Mouse (Mus musculus): ENCODE results near the gene Epb41. TPM values are rescaled to one million over a fixed set of nuclear protein-coding genes. Genes with fewer than 3 reads are reported as not detected.

Epb41 gene
- total RNA-seq, 2 experiments from 2014 or later = 26.2 to 28.4 TPM

DNA sequence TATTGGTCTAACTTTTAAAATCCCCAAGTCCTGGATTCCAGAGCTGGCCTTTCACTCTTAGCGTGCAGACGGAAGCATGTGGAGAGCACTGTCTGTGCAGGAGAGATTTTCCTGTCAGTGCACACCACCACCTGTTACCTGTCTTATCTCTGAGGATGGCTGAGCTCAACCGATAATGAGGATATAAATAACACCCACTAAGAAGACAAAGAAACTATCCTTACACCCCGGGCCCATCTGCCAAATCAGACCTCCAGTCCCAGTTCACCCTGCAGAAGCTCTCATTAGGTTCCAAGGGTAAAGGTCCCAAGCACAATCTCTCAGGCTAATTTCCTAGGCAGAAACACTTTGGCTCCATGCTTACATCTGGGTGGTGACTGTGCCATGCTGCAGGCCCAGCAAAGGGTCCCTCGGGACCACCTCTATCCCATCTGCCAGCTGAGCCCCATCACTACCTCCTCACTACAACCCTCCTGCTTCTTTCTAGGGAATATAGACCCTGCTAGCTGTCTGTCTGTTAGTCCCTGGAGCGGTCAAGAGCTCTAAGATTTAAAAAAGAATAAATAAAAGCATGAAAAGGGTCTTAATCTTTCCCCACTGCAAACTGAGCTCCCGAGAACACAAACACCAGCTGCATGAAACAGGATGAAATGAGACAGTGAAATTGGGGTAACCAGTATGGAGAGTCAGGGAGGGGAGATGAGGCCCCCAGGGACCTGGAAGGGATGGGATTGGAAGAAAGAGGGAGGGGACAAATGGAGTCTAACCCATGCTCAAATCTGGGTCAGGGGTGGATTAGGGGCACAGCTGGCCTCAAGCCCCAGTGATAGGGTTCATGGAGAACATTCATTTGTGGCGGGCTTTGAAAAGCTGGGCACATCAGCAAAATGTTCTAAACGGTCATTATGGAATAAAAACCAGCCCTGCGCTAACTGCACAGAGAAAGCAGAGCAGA is 23.5 kb downstream of the Epb41 start:
- intact Hi-C loops (cut with DNase I) = no loop called here
- no peak for DNase-seq (ENCODE audit: low spot score in 2 of 2)

- no peak for DNase-seq (ENCODE audit: low spot score in 2 of 2)
- intact Hi-C loops (cut with DNase I) = no loop called here
These were observed 25.4 kb downstream of the Epb41 start for GRCm38 (mm10) chr4:132049549-132050200.

DNA sequence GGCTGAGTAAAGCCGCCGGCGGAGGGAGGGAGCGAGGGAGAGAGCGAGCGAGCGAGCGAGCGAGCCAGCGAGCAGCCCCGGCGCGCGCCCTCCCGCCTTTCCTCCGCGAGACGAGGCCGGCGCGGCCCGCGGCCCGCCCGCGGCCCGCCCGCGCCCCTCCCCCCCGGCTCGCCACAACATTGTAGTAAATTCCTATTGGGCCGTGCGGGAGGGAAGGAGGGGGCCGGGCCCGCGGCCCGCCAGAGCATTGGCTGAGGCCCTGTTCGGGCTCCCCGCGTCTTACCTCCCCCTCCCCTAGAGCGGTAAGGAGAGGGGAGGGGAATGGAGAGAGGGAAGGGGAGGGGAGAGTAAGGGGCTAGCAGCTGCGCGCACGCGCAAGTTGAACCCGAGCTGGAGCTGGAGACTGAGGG is 26.1 kb downstream of the Epb41 start:
- DNase-seq (ENCODE audit: low spot score in 2 of 2) = peak; percentile 89 to 93
- intact Hi-C loops (cut with DNase I) = no loop called here

DNA sequence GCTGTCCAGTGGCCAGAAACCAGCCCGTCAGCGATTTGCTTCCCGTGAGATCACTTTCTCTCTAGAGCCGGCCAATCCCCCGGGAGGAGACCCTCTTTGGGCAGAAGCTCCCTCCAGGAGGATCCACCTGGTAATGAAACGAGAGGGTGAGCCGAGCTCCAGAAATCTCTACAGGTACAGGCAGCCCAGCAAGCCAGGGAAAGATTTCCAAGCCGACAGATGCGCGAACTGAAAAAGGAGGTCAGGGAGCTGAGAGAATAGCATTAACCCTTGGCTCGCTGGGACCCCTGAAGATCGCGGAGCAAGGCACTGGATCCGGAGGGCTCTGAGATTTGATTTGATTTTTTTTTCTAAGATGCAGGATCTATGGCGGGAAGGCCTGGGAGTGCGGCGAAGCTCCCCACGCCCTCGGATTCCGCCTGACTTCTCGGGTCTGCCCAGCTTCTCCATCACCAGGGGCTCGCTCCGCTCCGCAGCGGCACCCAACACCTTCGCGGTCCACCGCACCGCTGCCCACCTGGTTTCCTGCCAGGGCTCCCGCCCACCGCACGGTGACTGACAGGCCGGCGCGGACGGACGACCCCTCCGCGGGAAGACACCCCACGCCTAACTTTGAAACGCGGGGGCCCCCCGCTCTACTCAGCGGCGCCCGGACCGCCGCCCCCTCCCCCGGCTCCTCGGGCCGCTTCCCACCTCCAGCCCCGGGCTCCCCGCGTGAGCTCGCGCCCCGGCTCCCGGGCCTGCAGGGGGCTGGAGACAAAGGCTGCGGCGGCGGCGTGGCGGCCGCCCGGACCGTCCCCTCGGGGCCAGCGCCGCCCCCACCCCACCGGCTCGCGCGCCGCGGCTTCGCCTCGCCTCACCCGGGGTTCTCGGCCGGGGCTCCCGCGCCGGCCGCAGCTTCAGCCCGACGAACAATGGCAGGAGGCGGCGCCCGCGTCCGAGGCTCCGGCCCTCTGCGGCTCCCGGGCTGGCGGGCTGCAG is 26.8 kb downstream of the Epb41 start:
- intact Hi-C loops (cut with DNase I) = no loop called here
- peak; percentile 13 to 25 for DNase-seq (ENCODE audit: low spot score in 2 of 2)

DNA sequence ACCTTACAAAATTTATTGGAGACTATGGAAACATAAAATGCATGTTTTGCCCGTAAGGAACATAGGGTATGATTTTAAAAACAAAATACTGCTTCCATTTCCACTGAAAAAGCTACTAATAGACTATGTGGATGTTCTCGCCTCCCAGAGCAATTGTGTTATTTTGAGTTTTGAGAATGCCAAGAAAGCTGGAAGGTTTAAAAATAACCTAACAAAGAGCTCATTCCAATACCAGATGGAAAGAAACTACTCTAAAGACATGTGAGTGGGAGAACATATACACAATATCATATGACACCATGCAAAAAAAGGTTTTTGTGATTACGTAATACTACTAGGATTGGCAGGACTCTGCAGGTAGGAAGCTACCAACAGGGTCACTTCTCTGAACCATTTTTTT is 31.4 kb downstream of the Epb41 start:
- intact Hi-C loops (cut with DNase I) = no loop called here
- DNase-seq (ENCODE audit: low spot score in 2 of 2) = peak in 1 of 2 experiments; percentile 23

GRCm38 (mm10) chr4:132041471-132042332 is 33.4 kb downstream of the Epb41 start:
- no peak for DNase-seq (ENCODE audit: low spot score in 2 of 2)
- intact Hi-C loops (cut with DNase I) = no loop called here

DNA sequence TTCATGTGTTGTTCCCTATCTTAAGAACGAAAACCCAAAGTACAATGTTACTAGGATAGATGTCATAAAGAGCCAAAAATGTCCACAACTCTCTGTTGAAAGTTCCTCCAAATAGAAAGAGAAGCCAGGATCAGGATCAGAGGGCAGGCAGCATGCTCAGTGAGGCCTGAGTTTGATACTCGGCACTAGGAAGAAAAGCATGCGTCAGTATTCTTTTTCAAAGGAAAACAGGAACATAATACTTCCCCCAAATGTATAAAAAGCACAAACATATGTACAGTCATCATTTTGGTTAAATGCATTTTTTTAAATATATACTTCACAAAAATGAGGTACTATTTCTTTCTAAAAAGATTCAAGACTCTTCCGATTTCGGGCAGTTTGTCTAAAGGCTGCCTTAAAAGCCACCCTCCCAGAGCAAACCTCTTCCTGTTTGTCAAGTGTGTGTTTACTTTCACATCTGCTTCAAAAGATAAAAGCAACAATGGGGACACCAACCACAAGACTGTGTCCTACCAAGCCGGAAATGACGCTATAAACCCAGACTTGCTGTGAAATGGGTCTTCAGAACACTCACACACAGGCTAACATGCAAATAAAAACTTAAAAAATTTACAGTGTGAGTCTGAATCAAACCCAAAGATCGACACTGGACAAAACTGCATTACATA is 35.0 kb downstream of the Epb41 start:
- intact Hi-C loops (cut with DNase I) = no loop called here

DNA sequence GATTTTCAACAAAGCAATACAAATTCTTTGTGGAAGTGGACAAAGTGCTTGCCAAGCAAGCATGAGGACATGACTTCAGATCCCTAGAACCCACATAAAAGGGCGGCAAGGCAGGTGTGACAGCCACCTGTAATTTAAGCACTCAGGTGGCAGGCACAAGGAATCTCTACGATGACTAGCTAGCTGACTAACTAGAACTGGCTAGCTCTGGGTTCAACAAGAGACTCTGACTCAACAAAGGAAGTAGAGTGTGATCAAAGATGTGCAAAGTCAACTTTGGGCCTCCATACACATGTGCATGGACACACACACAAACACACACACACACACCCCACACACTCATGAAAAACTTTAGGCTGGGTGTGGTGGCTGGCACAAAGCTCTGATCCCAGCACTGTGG is 35.6 kb downstream of the Epb41 start:
- intact Hi-C loops (cut with DNase I) = no loop called here
- DNase-seq (ENCODE audit: low spot score in 2 of 2) = no peak

More for the DNA sequence above, 35.0 kb downstream of the Epb41 start:
- peak in 1 of 2 experiments; percentile 23 for DNase-seq (ENCODE audit: low spot score in 2 of 2)

DNA sequence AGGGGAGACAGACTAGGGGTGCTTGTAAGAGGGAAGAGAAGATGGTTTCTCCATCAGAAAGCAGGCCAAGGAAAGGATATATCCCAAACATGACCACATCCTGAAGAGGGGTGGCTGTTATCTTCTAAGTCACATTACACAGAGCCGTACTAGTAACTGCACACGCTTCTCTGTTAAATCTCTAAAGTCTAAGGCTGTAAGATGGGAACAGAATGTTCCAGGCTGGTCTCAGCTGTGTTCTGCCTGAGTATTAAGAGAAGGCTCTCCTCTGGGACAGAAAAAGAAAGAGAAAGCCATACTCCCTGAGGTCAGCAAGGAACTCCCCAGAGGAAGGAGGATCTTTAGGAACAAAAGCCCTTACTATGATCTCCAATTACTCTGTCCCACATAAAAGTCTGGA is 36.3 kb downstream of the Epb41 start:
- no peak for DNase-seq (ENCODE audit: low spot score in 2 of 2)
- intact Hi-C loops (cut with DNase I) = no loop called here

DNA sequence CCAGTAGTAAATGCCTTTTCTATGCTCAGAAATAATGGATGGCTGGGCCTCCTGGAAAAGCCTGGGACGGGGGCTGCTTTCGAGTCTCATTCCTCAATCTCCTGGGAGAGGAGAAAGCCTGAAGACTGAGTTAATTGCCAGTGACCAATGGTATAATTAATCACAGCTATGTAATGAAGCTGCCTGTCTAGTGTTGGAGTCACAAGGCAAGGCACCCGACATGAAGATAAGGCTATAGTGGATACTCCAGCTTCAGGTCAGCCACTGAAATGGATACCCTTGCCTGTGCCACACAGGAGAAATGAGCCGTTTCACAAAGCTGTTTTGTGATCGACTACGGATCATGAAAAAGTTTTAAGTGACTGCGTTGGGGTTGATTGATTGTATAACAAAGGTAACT is 37.1 kb downstream of the Epb41 start:
- DNase-seq (ENCODE audit: low spot score in 2 of 2) = no peak
- intact Hi-C loops (cut with DNase I) = no loop called here

- intact Hi-C loops (cut with DNase I) = no loop called here
These were observed 38.0 kb downstream of the Epb41 start for GRCm38 (mm10) chr4:132037137-132037536.

DNA sequence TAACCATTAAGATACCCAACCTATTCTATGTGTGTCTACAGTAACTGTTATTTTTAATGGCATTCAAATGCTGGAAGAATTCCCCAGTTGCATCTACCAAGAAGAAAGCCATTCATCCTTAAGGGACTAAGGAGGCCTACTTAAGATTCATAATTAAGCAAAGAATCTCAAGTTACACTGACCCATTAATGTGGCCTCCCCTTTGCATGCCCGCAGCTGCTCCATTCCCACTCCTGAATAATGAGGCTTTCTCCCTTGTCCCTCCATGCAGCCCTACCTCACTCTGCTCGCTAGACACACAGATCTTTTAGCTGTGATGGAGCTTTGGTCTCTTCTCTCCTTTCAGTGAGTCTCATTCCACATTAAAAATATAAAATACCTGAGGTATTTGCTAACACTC is 40.9 kb downstream of the Epb41 start:
- intact Hi-C loops (cut with DNase I) = loop anchor here (5.0 kb wide), 1 partner anchor 43 kb away; the partner anchor contains the start of gene Epb41
- no peak for DNase-seq (ENCODE audit: low spot score in 2 of 2)

More at GRCm38 (mm10) chr4:132037137-132037536, 38.0 kb downstream of the Epb41 start:
- DNase-seq (ENCODE audit: low spot score in 2 of 2) = no peak

DNA sequence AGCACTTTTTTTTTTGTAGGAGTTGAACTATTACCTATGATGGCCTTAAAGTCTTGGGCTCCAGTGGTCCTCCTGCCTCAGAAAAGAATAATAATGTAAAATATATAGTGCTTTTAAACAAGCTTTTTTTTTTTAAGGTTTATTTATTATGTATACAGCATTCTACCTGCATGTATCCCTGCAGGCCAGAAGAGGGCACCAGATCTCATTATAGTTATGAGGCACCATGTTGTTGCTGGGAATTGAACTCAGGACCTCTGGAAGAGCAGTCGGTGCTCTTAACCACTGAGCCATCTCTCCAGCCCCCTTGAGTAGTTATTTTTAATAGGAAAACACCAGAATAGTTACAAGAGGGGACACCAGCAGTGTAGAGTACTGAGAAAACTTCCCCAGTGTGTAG is 41.9 kb downstream of the Epb41 start:
- intact Hi-C loops (cut with DNase I) = loop anchor here (5.0 kb wide), 1 partner anchor 44 kb away; the partner anchor contains the start of gene Epb41
- no peak for DNase-seq (ENCODE audit: low spot score in 2 of 2)

DNA sequence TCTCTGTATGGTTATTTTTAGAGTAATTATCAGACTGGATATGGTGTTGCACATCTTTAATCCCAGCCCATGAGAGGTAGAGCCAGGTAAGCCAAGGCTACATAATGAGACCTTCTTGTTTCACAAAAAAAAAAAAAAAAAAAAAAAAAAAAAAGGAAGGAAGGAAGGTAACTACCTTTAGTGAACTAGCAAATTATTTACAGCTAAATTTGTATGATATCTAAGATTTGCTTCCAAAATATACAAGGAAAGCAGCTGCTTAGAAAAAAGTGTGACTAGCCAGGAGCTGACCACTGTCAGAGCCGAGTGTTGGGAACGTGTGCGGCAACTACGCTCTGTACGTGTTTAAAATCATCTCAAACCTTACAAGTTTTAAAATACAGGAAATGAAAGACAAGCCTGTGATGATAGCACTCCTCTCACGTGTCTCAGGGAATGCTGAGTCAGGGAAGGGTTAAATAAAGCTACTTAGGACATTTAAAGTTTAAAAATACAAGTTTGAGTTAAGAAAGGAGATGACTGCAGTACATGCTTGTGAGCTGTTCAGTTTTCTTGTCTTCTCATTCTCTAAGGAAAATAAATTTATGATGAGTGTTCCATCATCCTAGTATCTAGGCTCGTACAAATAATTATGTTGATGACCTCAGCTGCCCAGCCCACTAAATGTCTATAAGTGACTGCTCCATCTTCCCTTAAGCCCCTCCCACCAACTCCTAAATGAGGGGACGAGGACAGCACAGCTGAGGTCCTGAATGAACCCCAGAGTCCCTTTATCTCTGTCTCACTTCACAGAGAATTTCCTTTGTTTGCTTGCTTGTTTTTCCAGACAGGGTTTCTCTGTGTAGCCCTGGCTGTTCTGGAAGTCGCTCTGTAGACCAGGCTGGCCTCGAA is 45.0 kb downstream of the Epb41 start:
- intact Hi-C loops (cut with DNase I) = loop anchor here (5.0 kb wide), 1 partner anchor 47 kb away; the partner anchor contains the start of gene Epb41
- no peak for DNase-seq (ENCODE audit: low spot score in 2 of 2)

DNA sequence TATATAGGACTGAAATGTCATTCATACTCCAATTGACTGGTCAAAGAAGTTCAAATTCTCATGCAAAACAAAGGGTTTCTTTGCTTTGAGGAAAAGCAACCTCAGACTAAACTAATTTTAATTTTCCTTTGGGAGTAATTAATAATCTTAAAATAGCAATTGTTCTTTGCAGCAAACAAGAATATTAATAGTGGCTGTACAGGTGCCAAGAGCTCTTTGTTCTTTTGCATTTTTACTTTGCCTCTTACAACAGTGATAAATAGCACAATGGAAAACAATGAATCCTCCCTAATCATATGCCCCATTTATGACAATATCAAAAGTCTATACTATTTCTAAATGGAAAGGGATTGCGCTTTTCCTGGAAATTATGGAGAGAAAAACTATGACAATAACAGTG is 47.3 kb downstream of the Epb41 start:
- intact Hi-C loops (cut with DNase I) = no loop called here
- DNase-seq (ENCODE audit: low spot score in 2 of 2) = no peak

DNA sequence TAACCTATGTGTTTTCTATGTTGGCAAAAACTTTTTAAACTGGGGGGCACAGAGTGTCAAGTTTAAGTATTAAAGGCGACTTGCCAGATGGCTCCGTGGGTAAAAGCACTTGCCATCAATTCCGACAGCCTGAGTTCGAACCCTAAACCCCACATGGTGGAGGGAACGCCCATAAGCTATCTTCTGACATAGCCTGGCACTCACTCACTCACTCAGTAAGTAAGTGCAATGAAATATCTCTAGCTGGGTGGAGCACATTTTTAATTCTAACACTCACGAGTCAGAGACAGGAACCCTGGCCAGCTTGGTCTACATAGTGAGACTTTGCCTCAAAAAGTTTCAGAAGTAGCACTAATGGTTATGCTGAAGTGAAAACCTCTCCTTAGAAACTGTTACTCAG is 48.0 kb downstream of the Epb41 start:
- intact Hi-C loops (cut with DNase I) = no loop called here

More for the DNA sequence above, 48.0 kb downstream of the Epb41 start:
- no peak for DNase-seq (ENCODE audit: low spot score in 2 of 2)
